Mouse (Mus musculus): ENCODE data around the gene Akap8l.

Akap8l gene

DNA sequence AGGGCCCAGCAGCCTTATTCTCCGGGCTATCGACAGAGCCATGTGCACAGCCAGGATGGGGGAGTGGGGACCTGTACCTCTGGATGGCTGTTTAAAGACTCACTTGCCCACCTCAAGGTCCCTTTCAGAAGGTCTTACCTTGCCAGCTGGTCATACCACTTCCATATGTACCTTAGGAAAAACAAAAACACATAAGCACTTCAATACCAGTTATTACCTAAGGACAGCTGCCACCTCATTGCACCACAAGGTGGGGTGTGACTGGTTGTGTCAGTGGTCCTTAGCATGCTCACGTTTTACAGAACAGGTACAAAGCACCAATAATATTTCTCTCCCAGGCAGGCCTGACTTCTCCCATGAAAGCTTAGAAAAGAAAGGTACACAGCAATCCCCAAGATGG is 32.7 kb downstream of the Akap8l start:
- no peak for DNase-seq (ENCODE audit: low spot score)

DNA sequence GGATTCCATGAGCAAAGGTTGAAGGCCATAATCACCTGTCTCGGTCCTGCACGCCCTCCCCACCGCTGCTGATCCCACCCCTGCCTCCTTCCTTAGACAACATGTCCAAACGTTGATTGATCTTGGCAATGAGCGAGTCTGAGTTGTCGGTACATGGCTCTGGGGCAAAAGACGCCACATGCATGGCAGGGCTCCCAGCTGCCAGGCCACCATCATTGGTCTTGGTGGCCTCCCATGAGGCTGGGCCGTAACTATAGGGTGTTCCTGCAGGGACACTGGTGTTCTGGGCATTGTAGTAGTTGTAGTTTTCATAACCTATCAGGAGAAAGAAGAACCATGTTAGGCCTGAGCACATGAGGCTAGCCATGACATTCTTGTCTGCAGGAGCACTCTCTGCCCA is 33.4 kb downstream of the Akap8l start:
- DNase-seq (ENCODE audit: low spot score), result no peak

DNA sequence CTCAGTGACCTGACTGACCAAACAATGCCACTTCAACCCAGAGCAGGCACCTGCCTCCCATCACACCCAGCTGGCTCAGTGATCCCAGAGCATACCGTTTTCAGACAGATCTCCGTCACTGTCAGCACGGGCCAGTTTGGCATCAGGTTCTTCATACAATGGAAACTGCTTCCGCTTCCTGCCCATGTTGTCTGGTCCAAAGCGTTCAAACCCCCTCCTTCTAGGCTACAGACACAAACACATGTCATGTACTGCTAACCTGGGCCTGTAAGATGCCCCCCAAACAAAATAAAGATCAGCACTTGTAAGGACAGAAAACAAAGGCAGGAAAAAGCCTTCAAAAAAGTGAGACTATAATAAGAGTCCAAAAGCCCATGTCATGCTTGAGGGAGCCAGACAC is 34.8 kb downstream of the Akap8l start:
- DNase-seq (ENCODE audit: low spot score), result no peak

DNA sequence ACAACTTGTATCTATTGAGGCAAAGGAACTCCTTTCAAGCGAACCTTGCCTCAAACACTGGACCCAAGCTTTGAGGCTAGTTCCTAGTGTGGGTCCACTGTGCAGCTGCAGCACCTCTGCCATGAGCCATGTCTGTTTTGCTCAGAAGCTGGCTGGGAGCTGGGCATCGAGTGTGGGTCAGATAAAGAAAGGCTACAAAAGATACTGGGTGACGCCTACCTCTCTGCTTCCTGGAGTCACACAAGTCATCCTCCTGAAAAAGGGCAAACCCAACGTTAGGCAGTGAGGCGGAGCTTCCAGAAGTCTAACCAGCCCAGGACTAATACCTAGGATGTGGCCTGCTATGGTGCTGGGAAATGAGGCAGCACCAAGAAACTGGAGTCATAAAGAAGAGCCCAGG is 36.5 kb downstream of the Akap8l start:
- no peak for DNase-seq (ENCODE audit: low spot score)

DNA sequence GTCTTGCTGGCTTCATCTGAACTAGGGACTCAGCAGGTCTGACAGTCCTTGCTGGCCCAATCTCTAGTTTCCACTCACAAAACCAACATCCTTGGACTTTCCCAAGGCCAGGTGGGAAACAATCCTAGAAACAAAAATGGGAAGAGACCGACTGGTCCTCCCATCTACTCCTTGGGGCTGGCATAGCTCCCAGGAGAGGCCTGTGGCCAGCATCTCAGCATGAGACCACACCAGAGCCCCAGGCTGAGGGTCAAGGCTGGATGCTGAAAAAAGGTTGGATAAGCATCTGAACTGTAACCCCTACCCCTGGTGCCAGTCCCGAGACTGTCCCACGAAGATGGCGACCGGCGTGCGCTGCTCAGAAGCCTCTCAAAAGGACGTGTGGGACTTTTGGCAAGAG is 37.6 kb downstream of the Akap8l start:
- no peak for DNase-seq (ENCODE audit: low spot score)

DNA sequence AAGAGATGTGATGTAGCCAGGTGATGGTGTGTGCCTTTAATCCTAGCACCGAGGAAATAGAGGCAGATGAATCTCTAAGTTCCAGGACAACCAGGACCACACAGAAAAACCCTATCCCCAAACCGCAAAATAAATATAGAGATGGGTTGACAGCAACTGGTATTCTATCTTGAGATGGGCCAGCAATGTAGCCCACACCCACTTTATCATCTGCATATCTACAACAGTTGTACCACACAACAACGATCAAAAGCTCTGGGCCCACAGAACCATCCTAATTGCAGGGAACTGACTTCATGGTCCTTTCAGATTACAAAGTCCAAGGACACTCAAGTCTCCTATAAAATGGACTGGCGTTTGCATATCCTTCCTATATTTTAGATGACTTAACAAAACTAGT is 42.4 kb downstream of the Akap8l start:
- DNase-seq (ENCODE audit: low spot score), result no peak

DNA sequence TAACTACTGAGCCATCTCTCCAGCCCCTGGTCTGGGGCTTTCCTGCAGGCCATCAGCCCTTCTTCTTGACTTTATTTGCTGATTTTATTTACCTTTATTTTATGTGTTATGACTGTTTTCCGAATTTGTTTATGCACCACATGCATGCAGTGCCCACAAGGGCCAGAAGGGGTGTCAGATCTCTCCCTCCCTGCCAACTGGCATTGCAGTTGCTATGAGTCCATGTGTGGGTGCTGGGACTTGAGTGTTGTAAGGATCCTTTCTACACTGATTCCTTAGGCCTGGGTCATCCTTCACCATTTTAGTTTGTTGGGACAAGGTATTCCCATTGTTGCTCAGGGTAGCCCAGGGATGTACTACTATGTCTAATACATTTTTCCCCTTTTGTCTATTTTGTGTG is 52.3 kb downstream of the Akap8l start:
- DNase-seq (ENCODE audit: low spot score), result no peak

DNA sequence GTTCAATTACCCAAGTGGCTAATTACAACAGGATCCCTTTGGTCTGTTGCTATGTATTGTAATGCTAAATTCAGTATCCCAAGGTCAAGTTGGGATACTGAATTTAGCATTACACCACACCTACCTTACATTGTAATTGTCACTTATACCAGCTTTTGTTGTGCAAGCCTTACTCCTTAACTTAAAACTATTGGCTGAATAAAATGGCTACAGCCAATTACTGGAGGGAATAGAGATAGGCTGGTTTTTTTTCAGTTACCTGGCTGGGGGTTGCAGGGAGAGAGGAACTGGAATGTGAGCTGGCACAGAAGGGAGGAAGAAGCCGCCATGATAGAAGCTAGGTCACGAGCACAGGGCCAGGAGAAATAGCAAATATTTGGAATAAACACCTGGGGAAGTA is 54.5 kb downstream of the Akap8l start:
- DNase-seq (ENCODE audit: low spot score), result no peak

DNA sequence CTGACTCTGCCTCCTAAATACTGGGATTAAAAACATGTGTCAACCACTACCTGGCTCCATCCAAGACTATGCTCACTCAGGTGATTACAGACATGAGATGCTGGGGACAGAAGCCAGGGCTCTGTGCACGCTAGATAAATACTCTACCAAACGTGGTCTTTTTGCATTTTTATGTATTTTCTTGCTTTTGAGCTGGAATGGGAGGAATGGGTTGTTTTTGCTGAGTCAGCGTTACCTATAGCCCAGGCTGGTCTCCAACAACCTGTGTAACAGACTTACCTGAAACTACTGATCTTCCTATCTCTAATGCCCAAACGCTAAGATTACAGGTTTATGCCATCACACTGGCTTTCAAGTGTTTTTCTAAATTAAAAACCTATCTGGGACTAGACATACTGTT is 55.2 kb downstream of the Akap8l start:
- no peak for DNase-seq (ENCODE audit: low spot score)

DNA sequence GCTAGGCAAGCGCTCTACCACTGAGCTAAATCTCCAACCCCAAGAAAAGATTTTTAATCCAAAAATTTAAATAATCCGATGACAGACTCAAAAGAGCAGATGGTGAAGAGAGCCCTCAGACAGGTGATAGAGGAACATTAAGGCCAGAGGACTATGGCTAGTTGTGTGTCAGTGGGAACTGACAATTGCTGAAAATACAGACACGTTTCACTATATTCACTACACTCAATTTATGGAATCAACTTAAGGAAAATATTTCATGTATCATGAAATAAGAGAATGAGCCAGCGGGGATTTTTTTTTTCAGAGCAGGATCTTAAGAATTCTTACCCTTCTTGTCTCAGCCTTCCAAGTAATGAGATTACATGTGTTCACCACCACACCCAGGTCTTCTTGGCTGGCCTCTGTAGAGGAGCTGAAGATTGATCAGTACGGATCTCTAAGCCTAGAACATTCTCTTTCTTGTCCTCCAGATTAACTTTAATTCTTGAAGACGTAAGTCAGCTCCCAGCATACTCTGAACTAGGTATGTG is 65.2 kb downstream of the Akap8l start:
- DNase-seq (ENCODE audit: low spot score), result peak; percentile 28

DNA sequence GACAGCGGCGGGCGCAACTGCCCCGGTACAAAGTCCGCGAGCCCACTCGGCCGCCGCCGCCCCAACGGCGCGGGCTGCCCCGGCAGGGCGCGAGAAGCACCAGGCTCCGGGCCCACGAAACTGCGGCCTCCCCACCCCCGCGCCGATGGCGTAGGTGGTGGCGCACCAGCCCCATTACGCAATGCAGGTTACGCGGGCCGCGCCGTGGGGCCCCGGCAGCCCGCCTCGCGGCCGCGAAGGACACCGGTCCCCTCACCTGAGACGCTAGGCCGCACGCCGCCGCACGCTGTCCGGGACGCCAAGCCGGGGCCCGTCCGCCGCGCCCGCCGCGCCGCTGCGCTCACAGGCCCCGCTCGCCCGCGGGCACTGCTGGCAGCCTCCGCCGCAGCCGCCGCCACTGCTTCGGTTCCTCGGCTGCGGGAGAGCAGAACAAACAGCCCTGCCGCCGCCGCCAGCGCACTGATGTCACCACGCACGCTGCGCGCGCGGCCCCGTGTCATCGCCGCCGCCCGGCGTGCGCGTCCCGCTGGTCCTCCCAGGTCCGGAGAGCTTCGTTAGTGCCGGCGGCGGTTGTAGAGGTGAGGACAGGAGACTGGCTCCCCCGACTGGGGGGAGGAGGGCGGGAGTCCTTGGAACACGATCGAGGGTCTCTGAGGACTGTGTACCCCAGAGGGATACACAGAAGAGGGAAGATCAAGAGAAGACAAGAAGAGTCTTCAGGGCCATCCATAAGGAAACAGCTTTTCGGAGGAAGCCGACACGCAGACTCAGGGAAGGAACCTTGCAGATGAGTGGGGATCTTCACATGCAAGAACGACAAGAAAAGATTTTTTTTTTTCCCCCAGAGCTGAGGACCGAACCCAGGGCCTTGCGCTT is 65.9 kb downstream of the Akap8l start, which contains the start of gene Brd4:
Gene Brd4 (minus strand): TSS at position 461 of the 876 bp plus-strand sequence.
- peak; percentile 94 for DNase-seq (ENCODE audit: low spot score)

DNA sequence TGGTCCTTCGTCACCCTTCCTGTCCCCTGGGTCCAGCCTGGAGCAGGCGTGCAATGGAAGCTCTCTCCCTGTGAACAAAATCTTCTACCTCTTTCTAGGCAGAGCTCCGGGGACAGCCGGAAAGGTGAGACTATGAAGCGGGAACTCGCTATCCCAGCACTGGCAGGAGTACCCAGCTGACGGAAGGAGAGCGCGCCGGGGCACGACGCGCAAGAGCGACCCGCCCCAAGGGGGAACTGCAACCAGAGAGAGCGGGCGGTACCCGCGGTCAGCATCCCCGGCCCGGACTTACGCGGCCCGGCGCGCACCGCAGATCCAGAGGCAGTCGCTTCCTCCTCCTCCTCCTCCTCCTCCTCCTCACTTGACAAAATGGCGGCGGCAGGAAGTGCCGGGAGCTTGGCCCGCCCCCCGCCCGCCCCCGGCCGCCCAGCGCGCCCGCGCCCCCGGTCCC is 66.6 kb downstream of the Akap8l start:
- DNase-seq (ENCODE audit: low spot score), result peak; percentile 74

DNA sequence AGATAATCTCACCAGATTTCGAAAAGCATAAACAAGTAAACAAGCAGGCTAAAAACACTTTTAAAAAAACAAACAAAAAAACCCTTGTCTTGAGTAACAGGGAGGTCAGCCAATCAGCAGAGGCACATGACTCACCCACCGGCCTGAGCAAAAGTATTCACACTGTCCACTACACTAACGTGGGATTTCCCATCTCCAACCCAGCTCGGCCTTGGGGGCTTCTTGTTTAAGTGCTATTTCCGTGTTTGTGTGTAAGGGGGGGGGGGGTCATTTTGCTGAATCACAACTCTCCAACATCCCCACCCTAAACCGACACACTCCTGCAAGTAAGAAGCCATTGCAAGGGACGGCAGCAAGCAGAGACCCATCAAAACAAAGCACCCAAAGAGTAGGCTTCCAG is 67.1 kb downstream of the Akap8l start:
- peak; percentile 51 for DNase-seq (ENCODE audit: low spot score)

DNA sequence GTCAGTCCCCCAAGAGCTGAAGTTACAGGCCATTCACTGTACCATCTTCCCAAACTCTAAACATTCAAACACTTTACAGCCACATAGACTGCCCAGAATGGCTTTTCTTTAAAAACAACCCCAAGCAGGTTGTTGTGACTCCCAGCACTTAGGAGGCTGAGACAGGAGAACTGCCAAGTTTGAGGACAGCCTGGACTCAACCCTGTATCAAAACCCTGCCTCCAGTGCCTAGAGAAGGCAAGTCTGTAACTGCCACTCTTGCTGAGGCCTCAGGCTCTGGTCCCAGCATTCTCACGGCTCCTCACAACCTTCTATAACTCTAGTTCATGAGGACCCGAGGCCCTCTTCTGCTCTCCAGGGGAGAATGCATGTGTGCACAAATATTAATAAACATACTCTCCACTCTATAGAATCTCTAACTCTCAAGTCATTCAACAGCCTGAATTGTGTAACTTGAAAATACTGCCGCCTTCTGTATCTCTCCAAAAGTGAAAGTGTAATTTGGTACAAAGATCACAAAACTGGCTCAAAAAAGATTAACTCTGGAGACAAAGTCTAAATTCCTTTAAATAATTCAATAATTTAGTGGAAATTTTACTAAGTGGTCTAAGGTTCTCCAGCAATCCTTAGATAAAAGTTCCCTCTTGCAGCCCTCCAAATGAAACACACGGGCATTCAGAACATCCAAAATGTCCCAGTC is 68.6 kb downstream of the Akap8l start:
- no peak for DNase-seq (ENCODE audit: low spot score)

DNA sequence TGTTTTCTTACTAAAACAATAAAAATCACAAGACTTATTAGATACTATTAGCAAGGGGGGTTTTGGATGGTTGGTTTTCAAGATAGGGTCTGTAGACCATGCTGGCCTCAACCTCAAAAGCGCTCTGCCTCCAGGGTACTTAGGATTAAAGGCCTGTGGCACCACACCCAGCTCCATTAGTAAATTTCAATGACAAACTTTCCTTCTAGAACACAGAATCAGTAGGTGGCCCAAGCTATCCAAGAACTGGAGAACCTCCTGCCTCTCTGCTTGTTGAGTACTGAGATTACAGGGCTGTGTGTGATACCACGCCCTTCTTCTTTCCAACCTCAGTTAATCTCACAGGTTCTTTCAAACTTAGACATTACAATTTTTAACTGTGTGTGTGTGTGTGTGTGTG is 69.3 kb downstream of the Akap8l start:
- no peak for DNase-seq (ENCODE audit: low spot score)

DNA sequence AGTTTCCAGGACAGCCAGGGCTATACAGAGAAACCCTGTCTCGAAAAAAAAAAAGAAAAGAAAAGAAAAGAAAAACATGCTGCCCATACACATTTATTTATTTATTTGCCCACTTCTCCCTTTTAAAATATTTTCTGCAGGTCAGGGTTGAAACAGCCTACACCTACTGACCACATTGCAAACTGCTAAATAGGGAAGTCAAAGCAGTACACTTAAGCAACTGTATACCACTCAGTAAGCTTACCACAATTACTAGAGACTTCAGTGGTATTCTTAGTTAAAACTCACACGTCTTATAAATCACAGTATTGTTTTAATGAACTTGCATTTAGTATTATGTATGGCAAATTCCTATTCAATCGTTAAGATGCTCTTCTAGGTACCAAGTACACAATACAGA is 69.8 kb downstream of the Akap8l start:
- DNase-seq (ENCODE audit: low spot score), result no peak

DNA sequence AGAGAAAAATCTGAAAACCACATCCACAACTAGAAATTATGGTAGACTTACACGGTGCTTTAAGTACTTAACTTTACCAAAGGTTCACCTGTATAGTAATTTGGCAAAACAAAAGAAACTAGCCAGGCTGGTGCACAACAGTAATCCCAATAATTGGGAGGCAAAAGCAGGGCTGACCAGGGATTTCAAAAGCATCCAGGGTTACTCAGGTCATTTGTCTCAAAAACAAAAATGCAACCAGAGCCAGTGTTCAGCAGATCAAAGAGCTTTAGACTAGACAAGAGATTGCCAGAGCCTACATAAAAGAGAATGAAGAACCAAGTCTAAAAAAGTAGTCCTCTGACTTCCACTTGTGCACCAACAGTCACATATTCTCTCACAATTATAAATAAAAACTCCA is 73.2 kb downstream of the Akap8l start:
- no peak for DNase-seq (ENCODE audit: low spot score)

DNA sequence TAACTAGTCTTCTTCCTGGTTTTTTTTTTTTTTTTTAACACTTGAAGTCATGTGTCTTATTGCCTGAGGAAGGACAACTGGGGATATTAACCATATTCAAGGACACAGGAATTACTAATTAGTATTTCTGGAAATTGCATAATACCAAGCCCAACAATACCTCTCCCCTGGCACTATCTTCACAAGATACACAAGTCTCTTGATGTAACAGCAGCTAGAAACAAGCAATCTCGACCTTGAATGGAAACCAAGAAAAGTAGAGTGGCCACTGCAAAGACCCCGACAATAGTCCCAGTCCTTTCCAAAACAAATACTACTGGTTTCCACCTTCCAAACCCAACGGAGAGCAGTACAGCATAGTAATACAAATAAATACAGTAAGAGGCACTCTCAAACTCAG is 74.8 kb downstream of the Akap8l start:
- no peak for DNase-seq (ENCODE audit: low spot score)

All from embryo, embryonic 10.5 days (tissue).